Mouse (Mus musculus): Measurements from ENCODE around the gene Trim9.
A peak's percentile ranks its signal among the peaks of the same experiment; 100 is the strongest.

Gene Trim9

DNA sequence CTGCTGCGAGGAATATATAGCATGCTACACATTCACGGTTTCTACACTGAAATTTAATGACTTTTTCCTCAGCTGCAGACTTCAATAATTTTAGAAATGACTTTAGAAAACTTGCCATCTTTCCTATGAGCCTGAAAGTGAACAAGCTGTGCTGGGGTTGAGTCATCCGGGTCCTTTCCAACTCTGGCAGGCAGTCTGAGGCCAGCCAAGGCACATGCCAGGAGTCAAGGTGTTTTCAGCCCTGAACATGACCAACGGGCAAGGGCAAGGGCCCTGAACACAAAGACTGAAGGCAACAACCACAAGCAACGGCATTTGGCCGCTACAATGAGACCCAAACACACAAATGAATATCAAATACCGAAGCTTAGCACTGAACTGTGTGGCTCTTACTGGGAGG is 21.6 kb downstream of the Trim9 start:
- DNase-seq, result peak; percentile 57 to 68

DNA sequence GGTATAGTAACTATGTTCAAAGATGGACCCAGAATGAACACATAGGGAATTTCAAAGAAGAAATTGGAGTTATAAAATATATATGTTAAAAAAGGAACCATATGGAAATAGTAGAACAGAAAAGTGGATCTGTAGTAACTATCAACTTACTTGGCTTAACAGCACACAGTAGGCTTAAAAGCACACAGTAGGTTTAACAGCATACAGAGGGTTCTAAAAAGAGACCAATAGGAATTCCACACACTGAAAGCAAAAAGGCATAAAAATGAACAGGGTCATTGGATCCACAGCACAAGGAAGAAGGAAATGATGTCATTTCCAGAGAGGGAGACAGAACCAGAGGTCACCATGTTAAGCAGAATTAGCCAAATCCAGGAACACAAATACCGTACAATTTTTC is 24.6 kb downstream of the Trim9 start:
- DNase-seq, result no peak

DNA sequence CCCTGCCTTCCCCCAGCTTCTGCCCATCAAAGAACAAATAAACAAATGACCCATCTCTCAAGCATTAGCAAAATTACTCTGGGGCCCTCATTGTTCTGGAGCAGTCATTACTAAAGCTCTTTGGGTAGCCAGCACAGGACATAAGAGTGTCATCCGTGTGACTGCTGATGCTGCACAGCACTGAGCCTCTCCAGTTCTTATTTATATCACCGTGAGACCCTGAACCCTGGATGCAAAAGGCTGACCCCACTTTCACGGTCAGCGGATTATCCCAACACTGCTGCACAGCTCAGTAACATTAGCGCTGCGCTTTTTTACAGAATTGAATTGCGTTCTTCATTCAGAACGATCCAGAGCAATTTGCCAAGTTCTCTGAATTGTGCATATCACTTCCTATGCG is 31.3 kb downstream of the Trim9 start:
- no peak for DNase-seq

- no peak for DNase-seq
Observed at GRCm38 (mm10) chr12:70307881-70308280, 39.5 kb downstream of the Trim9 start.

- no peak for DNase-seq
Observed at GRCm38 (mm10) chr12:70307062-70307461, 40.4 kb downstream of the Trim9 start.

DNA sequence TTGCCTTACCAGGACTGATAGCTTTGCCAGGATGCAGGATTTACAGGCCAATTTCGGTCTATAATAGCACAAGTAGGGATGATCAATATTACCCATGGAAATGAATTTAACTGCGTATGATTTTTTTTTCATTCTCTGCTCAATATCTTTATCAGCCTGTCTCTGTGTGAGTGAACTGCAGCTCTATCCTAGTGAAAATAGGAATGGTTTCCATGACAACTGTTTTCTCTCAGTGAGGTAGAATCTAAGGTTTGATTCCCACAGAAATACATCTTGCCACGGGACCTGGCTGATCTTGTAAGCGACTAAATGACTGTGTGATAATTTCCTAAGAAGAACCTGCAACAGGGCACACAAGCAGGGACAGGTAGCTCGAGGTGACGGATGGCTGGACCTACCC is 43.4 kb downstream of the Trim9 start:
- DNase-seq, result no peak

GRCm38 (mm10) chr12:70303525-70303924 is 43.9 kb downstream of the Trim9 start:
- no peak for DNase-seq

- DNase-seq, result no peak
Observed at GRCm38 (mm10) chr12:70302022-70302720, 45.2 kb downstream of the Trim9 start.

GRCm38 (mm10) chr12:70293927-70294684 is 53.3 kb downstream of the Trim9 start:
- DNase-seq, result no peak

GRCm38 (mm10) chr12:70293165-70293926 is 54.1 kb downstream of the Trim9 start:
- no peak for DNase-seq

- DNase-seq, result no peak
Observed at GRCm38 (mm10) chr12:70285521-70285920, 61.9 kb downstream of the Trim9 start.

DNA sequence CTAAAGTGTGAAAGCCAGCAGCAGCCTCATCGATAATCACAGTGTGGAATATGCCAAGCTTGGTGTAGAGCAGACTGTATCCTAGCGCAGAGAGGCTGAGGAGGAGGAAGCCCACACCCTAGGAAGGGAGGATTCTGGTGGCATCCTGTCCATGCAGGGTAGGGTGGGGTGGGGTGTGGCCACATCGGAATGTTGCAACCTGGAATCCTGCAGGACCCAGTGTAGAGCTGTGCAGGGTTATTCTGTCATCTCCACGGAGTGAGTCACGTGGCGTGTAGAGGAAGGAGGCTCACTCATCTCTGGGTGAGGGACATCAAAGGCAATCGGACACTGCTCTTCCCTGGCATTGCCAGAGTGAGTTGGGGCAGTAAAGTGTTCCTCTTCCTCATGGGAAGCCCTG is 62.4 kb downstream of the Trim9 start:
- DNase-seq, result no peak

DNA sequence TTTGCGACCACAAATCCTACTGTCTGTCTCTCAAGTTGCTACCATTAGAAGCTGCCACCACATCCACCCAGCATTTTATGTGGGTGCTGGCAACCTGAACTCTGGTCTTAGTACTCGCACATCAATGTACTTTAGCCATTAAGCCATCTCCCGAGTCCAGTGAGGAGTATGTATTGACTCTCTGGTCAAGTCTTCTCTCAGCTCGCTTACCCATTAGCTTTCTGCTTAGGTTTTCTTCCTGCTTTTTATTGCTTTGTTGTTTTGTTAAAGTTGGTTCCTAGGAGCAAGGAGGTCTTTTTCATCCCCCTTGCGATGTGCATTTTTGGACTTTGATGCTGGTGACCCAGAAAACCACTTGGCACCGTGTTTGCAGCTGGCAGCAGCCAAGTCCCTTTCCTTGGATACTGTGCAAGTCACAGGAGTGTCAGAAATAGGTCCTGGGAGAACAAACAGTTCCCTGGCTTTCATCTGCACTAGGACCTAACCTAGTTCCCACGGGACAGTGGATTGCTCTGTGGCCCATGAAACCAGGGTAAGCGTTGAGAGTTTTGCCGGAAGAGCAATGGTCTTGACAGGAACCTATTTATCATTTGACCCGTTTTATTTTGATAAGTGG is 64.2 kb downstream of the Trim9 start:
- DNase-seq, result peak; percentile 60 to 65

- DNase-seq, result no peak
Observed at GRCm38 (mm10) chr12:70280930-70281329, 66.5 kb downstream of the Trim9 start.

GRCm38 (mm10) chr12:70280381-70280780 is 67.0 kb downstream of the Trim9 start:
- DNase-seq, result no peak

DNA sequence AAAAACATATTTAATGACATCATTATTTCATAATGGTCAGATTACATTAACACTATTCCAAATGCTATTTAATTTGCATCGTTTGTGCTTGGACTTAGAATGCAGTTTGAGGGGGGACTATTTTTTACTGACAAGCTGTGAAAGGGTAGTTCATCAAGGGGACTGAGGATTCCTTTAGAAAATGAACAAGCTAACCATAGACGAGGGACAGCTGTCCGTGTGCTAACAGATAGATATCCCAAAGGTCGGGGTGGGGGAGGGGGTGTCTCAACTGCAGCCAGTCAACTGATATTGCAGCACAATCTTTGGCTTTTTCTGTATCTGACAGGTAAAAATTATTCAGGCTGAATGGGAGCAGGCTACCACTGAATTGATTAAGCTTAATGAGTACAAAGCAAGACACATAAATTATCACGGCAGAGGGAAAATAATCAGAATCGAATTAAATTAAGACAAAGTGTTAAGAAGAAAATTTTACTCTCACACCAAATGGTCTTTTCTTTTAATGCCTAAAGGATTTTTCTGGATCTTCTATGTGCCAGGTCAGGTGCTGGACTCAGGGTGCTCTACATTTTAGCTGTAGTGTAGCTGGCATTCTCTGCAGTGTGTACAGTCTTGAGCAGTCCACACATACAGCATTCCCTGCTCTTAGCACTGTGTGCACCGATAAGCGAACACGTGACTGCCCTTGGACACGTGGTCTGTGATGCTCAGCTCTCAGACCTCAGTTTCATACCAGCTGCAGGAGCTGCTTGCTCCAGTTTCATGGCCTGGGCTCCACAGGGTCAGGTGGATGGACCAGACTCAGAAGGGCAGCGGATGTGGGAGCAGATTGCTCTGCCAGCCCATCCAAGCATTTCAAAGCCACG is 70.1 kb downstream of the Trim9 start:
- peak; percentile 24 to 38 for DNase-seq

DNA sequence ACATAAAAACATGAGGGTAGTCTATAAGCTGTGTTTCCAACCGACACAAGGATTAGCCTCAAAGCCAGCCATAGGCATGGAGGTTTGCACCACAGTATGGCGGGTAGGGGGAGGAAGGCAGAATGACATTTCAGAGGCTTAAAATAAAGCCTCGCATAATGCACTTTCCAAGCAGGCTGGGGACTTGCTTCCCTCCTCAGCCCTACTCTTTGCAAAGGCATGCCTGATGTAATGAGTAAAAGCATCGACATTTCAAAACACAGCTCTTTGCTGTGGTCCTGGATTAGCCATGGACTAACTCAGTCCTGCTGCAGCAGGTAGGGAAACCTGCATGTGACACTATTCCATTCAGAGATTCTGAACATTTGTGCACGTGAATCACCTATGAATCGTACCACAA is 77.7 kb downstream of the Trim9 start:
- DNase-seq, result no peak

GRCm38 (mm10) chr12:70267314-70267713 is 80.1 kb downstream of the Trim9 start:
- no peak for DNase-seq

DNA sequence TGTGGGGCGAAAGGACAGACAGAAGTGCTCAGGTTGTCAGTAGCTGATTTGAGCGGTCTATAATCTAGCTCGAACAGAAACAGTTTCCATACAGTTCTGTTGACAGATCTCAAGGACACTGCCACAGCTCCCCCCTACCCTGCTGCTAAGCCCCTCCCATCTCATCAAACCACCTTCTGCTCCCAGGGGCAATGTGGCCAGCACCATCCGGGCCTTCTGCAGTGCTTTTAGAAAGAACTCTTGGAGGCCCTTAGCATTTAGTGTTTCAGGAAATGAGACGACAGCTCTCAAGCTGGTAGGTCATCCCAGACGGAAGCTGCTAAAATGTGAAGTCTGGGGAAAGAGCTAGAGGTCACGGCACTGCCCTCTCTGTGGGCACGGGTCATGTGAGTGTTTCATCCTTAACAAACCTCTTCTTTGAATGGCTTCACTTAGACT is 80.9 kb downstream of the Trim9 start:
- DNase-seq, result no peak

DNA sequence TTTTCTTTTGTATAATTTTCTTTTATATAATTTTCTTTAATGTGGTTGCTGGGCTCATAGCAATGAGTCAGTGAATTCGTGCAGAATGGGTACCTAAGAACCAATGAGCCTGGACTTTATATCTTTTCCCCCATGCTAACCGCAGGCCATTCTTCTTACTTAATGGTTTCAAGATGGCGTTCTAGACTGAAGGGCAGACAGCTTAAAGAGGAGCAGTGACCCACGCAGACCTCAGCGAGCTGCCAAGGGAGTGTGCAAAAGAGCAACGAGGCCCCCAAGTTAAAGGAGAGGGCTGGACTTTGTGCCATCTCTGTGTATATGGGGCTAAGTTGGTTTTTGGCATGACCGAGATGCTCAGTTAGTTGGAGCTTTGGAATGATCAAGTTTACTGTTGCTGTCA is 83.7 kb downstream of the Trim9 start:
- no peak for DNase-seq

DNA sequence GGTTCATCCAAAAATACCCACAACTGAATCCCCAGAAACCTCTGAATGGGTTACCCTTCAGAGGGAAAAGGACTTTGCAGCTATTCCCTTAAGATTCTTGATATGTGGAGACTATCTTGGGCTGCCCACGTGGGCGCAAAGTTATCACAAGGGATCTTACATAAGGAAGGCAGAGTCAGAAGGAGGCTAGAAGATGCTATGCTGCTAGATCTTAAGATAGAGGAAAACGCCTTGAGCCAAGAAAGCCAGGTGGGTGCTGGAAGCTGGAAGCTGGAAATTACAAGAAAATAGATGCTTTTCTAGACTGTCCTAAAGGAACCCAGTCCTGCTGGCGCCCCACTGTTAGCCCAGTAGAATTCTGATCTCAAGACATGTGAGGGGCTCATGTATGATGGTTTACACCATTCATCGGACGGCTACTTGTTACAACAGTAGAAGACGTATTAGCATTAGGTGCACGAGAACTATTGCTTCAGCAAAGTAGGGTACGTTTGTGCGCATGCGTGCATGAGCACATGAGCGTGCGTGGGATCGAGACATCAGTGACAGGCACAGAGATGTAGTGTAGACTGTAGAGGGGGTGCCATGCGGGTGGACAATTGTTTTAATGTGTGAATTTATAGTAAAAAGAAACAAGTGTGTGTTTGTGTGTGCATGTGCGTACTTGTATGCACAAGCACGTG is 85.0 kb downstream of the Trim9 start:
- no peak for DNase-seq
